Mouse (Mus musculus) liver, embryonic 14.5 days (tissue): ENCODE data around the gene Sh3bgrl3. TPM values are rescaled to one million over a fixed set of nuclear protein-coding genes. Genes with fewer than 3 reads are reported as not detected.

ENCODE experiments used
- ATAC-seq: fragments of 200-750 bp; cut with Nextera tagmentation; 2 replicates; pipeline ENCODE4 v1.8.0; 2017; ENCODE audit warnings: moderate number of reproducible peaks, mild to moderate bottlenecking, moderate library complexity; ENCODE audit not compliant: insufficient read depth
- DNase-seq, 3 experiments: peaks; one replicate each; pipeline ENCODE4 v3.0.0-alpha.2; 2012 to 2013; ENCODE audit warnings: low read depth in 3 of 3, low spot score in 3 of 3
- H3K27ac ChIP-seq: fragments of 300-500 bp; sonication (generic); 2 replicates; pipeline ENCODE4 v1.5.1; 2014; ENCODE audit warnings: moderate library complexity, mild to moderate bottlenecking, control low read depth, inconsistent platforms
- H3K27me3 ChIP-seq: fragments of 300-500 bp; sonication (generic); 2 replicates; pipeline ENCODE4 v1.6.1; 2014; ENCODE audit warnings: mild to moderate bottlenecking, low read length, moderate library complexity; ENCODE audit not compliant: control insufficient read depth, insufficient read depth
- H3K36me3 ChIP-seq: fragments of 300-500 bp; sonication (generic); replicated peaks from 2 replicates; pipeline ENCODE4 v1.6.1; 2014; ENCODE audit warnings: low read depth; ENCODE audit not compliant: control insufficient read depth, insufficient read depth
- H3K4me1 ChIP-seq, 2 experiments: fragments of 200-500 bp in 1 of 2; fragments of 300-500 bp in 1 of 2; sonication (generic) in 1 of 2; replicated peaks; 2 replicates each; pipeline ENCODE4 v1.6.1; 2012 to 2014; ENCODE audit warnings: antibody characterized with exemption in 1 of 2, inconsistent platforms in 1 of 2, low read length in 1 of 2; ENCODE audit not compliant: control insufficient read depth in 2 of 2, insufficient read depth in 2 of 2
- H3K4me2 ChIP-seq: fragments of 300-500 bp; sonication (generic); 2 replicates; pipeline ENCODE4 v1.6.1; 2014; ENCODE audit warnings: low read depth, mild to moderate bottlenecking, control low read depth, moderate library complexity
- H3K4me3 ChIP-seq, 2 experiments: fragments of 200-500 bp in 1 of 2; fragments of 300-500 bp in 1 of 2; sonication (generic) in 1 of 2; 2 replicates each; pipeline ENCODE4 v1.5.1; 2012 to 2014; ENCODE audit warnings: low read depth in 2 of 2, low read length in 2 of 2, mild to moderate bottlenecking in 2 of 2, control low read depth in 1 of 2, inconsistent platforms in 1 of 2, moderate library complexity in 1 of 2; ENCODE audit not compliant: insufficient read depth in 1 of 2
- H3K9ac ChIP-seq: fragments of 300-500 bp; sonication (generic); replicated peaks from 2 replicates; pipeline ENCODE4 v1.6.1; 2014; ENCODE audit warnings: mild to moderate bottlenecking, control low read depth, moderate library complexity
- H3K9me3 ChIP-seq: fragments of 300-500 bp; sonication (generic); 2 replicates; pipeline ENCODE4 v1.6.1; 2016; ENCODE audit warnings: low read length, mixed read lengths; ENCODE audit not compliant: control insufficient read depth
- CTCF ChIP-seq: IDR thresholded peaks from 2 replicates; pipeline ENCODE4 v1.5.1; 2016; ENCODE audit warnings: antibody characterized with exemption, low read depth, control low read depth
- EP300 ChIP-seq: IDR thresholded peaks from 2 replicates; pipeline ENCODE4 v1.6.1; 2016; ENCODE audit warnings: antibody characterized with exemption, low read depth
- WGBS: fragments of 180-500 bp; shearing (Covaris S2); extraction: QIAGEN DNeasy Blood & Tissue Kit; methylation state at CpG from one replicate; pipeline ENCODE4 v1.1.7; 2014; ENCODE audit not compliant: insufficient replicate concordance; 5-methylcytosine and 5-hydroxymethylcytosine counted together
- polyA plus RNA-seq, 2 experiments: library from polyadenylated mRNA; depleted of rRNA in 1 of 2; stranded (reverse) in 1 of 2; unstranded in 1 of 2; fragments of >200 nt; fragmentation: Nextera tagmentation in 1 of 2; extraction: Ambion mirVana in 1 of 2; gene quantifications; 2 replicates each; pipeline versions ENCODE4 v1.2.1 to v1.2.3; 2012 to 2014

Gene Sh3bgrl3
- polyA plus RNA-seq, 2 experiments = 79.9 to 153 TPM

- Histone ChIP-seq H3K9me3 (no peaks in the 10 kb centered on the region), H3K4me3 (no peak overlapping the region), H3K36me3 (no peaks in the 10 kb centered on the region), H3K4me1 (peaks cover 0 to 11% of the 10 kb centered on the region in 2 experiments; a peak in 3 of 4 replicates), H3K4me2 (no peak overlapping the region), H3K27ac (no peak overlapping the region), H3K9ac (no peak overlapping the region), H3K27me3 (no peaks in the 10 kb centered on the region)
- ATAC-seq (no peak), DNase-seq (no peak)
- no peak for TF ChIP-seq CTCF
- no peak for TF ChIP-seq EP300
- 59% methylated on average over 4 of the region's 4 CpGs for WGBS
Observed at GRCm38 (mm10) chr4:134100245-134100644, 28.3 kb downstream of the Sh3bgrl3 start.

DNA sequence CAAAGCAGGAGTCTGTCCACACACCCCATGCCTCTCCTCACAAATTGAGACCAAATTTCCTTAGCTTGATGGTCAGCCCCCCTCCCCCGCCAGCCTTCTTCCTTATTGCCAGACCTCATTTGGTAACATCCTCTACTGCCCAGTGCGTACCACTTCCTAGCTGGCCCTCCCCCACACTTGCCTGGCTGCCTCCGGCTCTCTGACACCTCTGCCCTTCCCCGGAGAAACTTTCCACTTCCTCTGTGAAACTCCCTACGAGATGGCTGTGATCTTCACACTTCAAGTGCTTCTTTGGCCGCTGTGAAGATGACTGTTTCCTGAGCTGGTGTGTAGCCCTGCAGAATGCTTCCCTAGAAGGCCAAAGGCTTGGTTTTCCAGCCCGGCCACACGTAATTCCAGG, 30.0 kb downstream of the Sh3bgrl3 start:
- H3K27ac ChIP-seq = no peak overlapping the region
- H3K27me3 ChIP-seq = no peaks in the 10 kb centered on the region
- 20% methylated on average over 8 of the region's 8 CpGs for WGBS
- no peak for TF ChIP-seq EP300
- no peak for TF ChIP-seq CTCF
- ATAC-seq = no peak
- H3K4me1 ChIP-seq = peaks cover 0 to 11% of the 10 kb centered on the region in 2 experiments; a peak in 3 of 4 replicates
- H3K4me2 ChIP-seq = no peak overlapping the region
- no peaks in the 10 kb centered on the region for H3K36me3 ChIP-seq
- no peak overlapping the region for H3K4me3 ChIP-seq
- H3K9me3 ChIP-seq = no peaks in the 10 kb centered on the region
- H3K9ac ChIP-seq = no peak overlapping the region
- no peak for DNase-seq

DNA sequence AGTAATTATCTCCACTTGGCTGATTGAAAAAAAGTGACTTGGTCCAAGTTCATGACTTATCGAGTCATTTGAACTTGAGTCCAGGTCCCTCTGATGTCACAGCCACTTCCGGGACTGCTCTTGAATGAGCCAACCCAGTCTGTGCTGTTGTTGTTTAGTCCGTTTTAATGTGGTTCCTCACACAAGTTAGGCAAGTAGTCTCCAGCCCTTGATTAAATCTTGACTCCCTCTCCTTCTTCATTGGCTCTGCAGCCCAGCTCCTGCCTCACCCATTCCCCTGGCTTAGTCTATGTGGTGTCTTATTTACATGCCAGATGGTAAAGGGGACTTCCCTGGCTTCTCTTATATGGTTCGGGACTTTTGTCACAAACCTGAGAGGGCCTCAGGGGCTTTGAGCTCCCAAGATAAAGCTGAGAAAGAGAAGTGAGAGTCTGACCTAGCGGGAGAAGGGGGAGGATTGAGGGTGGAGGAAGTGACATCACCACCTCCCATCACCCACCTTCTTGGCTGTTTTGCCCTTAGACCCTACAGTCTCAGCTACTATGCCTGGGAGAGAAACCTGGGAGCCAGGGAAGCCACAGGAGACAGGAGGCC, 31.5 kb downstream of the Sh3bgrl3 start:
- H3K4me2 ChIP-seq = no peak overlapping the region
- no peak for ATAC-seq
- no peak for DNase-seq
- no peaks in the 10 kb centered on the region for H3K27me3 ChIP-seq
- no peaks in the 10 kb centered on the region for H3K36me3 ChIP-seq
- no peak overlapping the region for H3K27ac ChIP-seq
- H3K4me1 ChIP-seq = peaks cover 0 to 5% of the 10 kb centered on the region in 2 experiments; a peak in 2 of 4 replicates
- no peak overlapping the region for H3K4me3 ChIP-seq
- 19% methylated on average over 5 of the region's 5 CpGs for WGBS
- H3K9me3 ChIP-seq = no peaks in the 10 kb centered on the region
- TF ChIP-seq EP300 = no peak
- TF ChIP-seq CTCF = no peak
- no peak overlapping the region for H3K9ac ChIP-seq

GRCm38 (mm10) chr4:134096120-134096519, 32.5 kb downstream of the Sh3bgrl3 start:
- no peak overlapping the region for H3K27ac ChIP-seq
- no peaks in the 10 kb centered on the region for H3K9me3 ChIP-seq
- H3K4me2 ChIP-seq = no peak overlapping the region
- H3K9ac ChIP-seq = no peak overlapping the region
- H3K4me1 ChIP-seq = peaks cover 0 to 3% of the 10 kb centered on the region in 2 experiments; a peak in 1 of 4 replicates
- WGBS = 62% methylated on average over 3 of the region's 3 CpGs
- no peak for ATAC-seq
- TF ChIP-seq EP300 = no peak
- TF ChIP-seq CTCF = no peak
- DNase-seq = no peak
- H3K27me3 ChIP-seq = no peaks in the 10 kb centered on the region
- H3K36me3 ChIP-seq = no peaks in the 10 kb centered on the region
- H3K4me3 ChIP-seq = no peak overlapping the region

GRCm38 (mm10) chr4:134094923-134095547, 33.6 kb downstream of the Sh3bgrl3 start, which contains the start of gene Cd52:
TSS of gene Cd52 (minus strand) at chr4:134095082.
- ATAC-seq = no peak
- H3K27me3 ChIP-seq = no peaks in the 10 kb centered on the region
- H3K4me2 ChIP-seq = no peak within 1 kb of the TSS
- peak within 1 kb of the TSS in 1 of 2 experiments; percentile 25; a peak in 1 of 4 replicates for H3K4me3 ChIP-seq
- TF ChIP-seq EP300 = no peak
- no peak for TF ChIP-seq CTCF
- no peaks in the 10 kb centered on the region for H3K9me3 ChIP-seq
- H3K27ac ChIP-seq = no peak within 1 kb of the TSS
- peaks cover 0 to 3% of the 10 kb centered on the region in 2 experiments; a peak in 1 of 4 replicates for H3K4me1 ChIP-seq
- 20% methylated on average over 3 of the region's 3 CpGs for WGBS
- no peak for DNase-seq
- no peaks in the 10 kb centered on the region for H3K36me3 ChIP-seq
- H3K9ac ChIP-seq = no peak within 1 kb of the TSS
